Mouse (Mus musculus): ENCODE data around the gene Irf2.
A peak's percentile ranks its signal among the peaks of the same experiment; 100 is the strongest.

The Irf2 gene

DNA sequence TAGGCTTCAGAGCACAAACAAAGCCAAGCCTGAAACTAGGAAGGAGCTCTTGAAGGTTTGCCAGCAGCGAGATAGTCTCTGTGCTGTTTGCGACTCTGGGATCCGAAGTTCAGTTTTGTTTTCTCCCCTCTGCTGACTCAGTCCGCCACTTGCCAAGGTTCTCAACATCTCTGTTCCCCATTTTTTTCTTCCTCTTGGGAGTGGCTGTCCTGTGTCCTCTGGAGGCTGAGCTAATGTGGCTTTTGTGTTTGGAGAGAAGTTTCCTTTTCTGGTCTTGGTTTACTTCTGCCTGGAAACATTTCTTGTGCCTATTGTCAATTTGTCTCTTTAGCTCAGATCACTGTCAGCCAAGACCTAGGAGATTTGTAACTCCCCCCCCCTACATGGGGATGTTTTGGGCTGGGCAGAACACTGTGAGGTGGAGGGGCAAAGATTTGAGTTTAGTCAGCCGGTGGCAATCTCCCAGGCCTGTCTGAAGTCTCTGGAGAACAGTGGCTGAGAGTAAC lies 103.2 kb downstream of the Irf2 start:
- DNase-seq (ENCODE audit: low spot score in 2 of 2) = no peak

DNA sequence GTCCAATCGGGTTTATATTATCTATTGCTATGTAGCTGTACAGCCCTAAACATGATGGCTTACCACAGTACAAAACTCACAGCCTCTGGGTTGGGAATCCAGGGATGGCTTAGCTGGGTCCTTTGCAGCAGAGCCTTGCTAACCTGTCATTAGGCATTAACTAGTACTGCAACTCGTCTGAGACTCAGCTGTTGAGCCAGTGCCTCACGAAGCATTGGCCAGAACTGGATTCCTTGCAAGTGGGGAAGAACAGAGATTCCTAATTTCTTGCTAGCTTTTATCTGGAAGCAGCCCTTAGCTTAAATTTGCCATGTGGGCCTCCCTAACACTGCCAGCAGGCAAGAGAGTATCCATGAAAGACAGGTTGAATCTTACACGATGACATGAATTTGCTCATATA lies 104.3 kb downstream of the Irf2 start:
- DNase-seq (ENCODE audit: low spot score in 2 of 2) = no peak

DNA sequence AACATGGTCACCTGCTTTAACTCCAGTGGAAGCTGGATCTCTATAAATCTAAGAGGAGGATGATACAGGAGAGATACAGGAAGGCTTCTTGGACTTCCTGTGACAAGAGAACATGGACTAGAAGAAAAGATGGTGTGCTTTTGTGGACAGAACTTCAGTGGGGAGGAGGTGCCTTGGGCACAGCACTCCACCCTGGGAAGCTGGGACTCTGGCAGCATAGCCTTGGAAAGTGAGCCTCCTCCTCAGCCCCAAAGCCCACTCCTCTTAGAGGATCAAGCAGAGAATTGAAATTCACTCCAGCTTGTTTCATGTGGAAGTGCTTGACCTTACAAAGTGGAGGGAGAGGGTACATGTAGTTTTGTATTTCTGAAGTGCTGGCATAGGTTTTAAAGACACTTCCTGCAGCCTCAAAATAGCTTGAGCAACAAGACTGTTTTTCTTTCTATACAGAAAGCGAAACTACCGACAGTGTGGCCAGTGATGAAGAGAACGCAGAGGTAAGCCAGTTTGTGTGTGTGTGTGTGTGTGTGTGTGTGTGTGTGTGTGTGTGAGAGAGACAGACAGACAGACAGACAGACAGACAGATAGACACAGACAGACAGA lies 104.9 kb downstream of the Irf2 start:
- DNase-seq (ENCODE audit: low spot score in 2 of 2) = peak in 1 of 2 experiments; percentile 22

DNA sequence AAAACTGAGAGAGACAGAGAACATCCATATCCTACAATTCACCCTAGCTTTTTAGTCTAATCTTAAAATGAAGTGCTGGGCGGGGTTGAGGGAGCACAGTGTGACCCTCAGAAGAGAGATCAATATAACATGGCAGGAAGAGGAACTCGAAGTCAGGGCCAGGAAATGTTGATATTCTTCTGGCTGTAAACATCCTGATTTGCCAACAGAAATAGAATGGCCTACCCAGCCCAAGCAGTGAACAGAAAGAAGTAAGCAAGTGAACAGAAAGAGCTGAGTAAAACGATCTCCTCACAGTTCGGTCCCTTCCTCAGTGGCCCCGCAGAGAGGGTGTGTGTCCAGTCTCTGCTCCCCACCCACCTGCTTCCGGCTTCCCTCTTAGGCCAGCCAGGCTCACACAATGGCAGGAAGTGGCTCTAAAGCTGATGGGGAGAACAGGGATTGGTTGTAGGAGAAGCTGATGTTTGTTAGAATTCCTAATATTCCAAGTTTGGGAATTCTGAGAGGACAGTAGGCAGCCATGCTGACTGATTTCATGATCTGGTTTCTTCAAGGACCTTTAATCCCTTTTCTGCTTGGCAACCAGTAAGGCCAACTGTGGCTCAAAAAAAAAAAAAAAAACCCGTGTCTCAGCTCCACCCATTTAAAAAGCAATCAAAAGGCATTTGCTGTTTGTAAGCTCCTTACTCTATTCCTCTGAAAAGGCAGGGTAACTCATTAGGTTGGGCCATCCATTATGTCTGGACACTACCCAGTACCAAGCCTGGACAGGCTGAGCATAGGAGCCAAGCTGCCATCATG lies 105.6 kb downstream of the Irf2 start:
- peak in 1 of 2 experiments; percentile 23 for DNase-seq (ENCODE audit: low spot score in 2 of 2)

DNA sequence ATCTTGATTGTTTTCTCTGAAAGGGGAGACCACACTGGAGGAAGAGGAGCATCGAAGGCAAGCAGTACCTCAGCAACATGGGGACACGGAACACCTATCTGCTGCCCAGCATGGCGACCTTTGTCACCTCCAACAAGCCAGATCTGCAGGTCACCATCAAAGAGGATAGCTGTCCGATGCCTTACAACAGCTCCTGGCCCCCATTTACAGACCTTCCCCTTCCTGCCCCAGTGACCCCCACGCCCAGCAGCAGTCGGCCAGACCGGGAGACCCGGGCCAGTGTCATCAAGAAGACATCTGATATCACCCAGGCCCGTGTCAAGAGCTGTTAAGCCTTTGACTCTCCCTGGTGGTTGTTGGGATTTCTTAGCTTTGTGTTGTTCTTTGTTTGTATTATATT lies 106.4 kb downstream of the Irf2 start:
- DNase-seq (ENCODE audit: low spot score in 2 of 2) = no peak

DNA sequence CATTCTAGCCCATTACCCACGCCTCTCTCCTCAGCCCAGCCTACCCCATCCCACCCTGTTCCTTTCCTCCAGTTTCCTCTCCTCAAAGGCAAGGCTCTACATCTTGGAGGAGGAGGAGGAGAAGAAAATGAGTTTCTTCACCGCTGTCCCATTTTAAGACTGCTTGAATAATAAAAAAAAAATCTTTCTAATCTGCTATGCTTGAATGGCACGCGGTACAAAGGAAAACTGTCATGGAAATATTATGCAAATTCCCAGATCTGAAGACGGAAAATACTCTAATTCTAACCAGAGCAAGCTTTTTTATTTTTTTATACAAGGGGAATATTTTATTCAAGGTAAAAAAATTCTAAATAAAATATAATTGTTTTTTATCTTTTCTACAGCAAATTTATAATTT lies 107.4 kb downstream of the Irf2 start:
- no peak for DNase-seq (ENCODE audit: low spot score in 2 of 2)

DNA sequence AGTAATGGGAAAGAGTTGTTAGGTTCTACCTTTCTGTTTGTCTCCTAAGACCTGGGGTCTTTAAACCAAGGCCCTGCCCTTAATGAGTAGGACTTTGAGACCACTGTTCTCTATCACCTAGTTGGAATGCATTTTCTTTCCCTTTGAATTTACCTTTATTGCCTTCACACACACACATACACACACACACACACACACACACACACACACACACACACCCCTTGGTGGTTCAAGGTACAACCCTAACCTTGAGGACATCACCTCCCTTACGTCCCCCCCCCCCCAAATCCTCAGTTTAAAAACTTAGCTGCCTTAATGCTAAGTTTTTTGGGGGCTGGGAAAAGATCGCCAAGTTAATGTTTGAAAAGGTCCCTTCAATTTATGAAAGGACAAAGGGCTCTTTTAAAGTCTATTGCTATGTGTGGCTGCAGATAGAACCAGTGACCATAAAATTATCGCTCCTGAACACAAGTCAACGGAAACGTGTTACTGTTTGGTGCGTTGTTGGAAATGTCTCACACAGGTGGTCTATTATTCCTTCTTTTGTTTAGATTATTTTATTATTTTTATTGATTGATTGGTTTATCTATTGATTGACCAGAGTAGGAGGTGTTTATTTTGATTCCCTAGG lies 108.6 kb downstream of the Irf2 start:
- no peak for DNase-seq (ENCODE audit: low spot score in 2 of 2)

DNA sequence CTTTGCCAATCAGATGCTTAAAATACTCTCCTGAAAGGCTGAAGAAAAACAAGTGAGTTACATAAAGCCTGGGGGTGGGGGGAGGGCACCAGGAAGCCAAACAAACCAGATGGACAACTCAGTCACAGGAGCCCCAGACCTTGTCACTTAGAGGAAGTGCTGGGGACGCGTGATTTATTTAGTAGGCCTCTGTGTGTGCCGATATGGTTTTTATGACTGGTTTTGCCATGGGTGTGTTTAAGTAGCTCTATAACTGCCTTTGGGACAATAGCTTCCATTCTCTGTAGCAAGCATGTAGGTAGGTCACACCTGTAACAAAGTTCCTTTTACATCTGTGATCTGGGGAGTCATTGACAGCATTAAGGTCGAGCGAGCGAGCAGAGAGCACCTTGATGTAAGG lies 109.4 kb downstream of the Irf2 start:
- DNase-seq (ENCODE audit: low spot score in 2 of 2) = no peak

DNA sequence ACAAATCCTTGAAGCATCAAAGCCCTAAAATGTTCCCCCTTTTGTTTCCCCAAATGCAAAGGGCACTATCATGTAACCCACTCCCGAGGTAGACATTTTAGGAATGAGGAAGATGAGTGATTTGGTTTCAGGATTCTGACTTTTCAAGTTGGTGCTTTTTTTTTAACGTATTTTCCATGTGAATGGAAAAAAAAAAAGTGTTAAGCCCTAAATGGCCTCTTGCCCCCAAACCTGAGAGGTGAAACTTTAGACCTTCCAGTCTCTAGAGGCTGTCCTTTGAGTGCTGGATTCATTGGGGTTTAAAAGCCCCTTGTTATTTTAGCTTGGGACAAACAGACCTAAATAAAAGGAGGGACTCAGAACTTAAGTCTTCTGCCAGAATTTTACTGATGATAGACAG lies 109.9 kb downstream of the Irf2 start:
- DNase-seq (ENCODE audit: low spot score in 2 of 2) = no peak

DNA sequence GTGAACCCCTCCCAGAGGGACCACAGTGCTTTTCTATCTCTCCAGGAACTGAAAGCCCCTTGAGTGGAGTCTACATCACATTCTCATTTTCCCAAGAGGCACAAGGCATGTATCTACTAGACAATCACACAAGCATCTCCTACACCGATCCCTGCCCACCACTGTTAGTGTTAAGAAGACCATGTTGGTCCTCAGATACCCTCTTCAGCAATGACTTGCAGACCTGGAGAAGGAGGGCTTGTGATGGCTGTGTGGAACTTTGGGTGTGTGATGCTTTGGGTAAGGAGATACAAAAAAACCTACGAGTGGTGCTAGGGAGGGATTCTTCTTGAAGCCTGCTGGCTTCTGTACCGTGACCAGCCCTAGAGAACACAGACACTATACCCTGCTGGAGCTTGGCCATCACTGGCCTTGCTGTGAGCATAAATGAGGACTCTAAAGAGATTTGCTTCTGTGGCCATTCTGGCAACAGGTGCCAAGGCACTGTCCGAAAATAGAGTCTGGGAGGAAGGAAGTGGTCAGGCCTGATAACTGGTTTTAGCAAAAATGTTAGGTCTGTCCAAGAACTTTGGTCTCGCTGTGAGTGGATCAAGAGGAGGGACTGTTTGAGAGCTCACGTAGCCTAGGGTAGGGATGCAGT lies 110.8 kb downstream of the Irf2 start:
- no peak for DNase-seq (ENCODE audit: low spot score in 2 of 2)

DNA sequence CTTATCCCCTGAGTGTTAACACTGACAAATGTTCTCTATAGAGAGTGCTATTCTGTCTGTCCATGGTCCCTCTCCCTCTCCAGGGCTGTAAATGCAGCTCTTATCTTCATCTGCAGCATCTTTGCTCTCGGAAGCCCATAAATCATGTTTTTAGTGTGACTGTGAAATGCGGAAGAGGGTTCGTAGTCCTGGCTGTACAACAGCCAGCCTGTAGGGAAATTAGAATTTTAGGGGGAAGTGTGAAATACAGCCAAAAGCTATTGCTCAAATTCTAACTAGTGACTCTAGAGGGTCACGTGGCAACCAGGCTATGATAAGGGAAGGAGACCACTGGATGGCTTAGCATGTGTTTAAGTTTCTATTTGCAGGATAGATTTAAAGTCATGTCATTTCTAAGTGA lies 112.0 kb downstream of the Irf2 start:
- DNase-seq (ENCODE audit: low spot score in 2 of 2) = no peak

DNA sequence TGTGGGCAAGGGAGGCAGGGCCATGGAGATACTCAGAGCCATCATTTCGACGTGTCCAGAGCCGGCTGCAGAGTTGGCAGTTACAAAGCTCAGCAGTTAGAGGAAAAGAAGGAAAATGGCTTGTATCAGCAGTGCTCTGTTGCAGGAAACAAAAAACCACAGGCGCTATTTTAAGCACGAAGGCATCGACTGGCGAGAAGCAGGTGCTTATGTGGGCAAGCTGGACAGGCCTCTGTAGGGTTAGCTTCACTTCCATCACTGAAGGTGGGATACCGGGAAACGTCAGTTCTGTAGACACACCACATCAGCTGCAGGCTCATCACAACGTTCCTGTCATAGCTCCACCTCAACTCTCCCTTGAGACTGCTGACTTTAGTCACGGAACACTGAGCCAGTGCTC lies 112.8 kb downstream of the Irf2 start:
- peak in 1 of 2 experiments; percentile 20 for DNase-seq (ENCODE audit: low spot score in 2 of 2)

DNA sequence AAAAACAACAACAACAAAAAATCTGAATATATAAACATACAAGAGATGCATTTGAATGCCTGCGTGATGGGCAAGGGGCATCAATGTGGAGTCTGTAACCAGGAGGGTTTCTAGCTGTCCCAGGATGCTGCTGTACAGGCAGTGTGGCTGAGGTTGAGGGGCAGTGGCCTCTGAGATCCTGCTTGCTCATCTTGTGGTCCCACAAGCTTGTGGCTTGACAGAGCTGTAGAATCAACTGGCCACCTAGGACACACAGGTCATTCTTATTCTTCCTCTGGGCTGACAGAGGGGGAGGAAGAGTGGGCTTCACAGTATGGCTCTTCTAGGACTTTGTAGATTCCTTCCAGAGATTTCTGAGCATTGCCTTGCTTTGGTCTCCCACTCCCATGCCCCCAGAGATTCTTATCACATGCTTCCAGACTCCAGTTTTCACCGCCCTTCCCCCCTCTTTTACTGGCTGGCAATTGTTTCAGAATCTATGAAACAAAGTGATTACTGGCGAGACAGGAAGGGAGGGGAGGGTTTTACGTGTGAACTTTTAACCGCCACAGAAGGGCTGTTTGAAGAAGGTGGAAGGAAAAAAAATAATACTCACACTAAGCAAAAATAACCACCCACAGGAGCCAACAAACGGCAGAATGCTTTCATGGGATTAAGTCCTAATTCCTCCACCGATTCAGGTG lies 119.8 kb downstream of the Irf2 start:
- peak in 1 of 2 experiments; percentile 34 for DNase-seq (ENCODE audit: low spot score in 2 of 2)

DNA sequence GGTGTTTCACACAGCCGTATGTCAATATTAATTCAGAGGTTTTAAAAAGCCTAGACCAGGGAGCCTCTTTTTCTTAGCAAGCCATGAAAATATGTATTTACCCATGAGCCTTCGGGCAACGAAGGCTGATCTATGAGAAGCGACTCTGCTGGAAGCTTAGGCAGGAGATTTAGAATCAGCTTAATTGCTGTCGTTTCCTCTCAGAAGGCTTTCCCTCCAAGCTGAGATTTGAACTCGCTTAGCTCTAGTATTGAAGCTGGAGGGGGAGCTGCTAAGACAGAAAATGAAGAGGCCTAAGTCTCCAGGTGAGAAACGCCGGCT lies 120.3 kb downstream of the Irf2 start:
- no peak for DNase-seq (ENCODE audit: low spot score in 2 of 2)

DNA sequence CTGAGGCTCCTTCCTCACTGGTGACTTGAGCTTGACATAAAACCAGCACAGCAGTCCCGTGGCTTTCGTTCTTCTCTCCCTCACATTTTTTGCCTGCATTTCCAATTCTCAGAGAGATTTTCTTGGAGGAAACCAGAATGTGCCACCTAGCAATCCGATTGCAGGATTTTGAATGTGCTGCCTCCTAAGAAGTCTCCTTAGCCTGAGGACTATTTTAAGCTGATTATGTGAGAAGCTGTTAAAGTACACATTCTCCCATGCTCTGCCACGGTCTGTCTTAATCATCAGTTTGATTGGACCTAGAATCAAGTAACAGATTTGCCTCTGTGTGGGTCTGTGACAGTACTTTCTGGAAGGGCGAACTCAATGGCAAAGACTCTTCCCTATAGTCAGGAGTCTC lies 123.0 kb downstream of the Irf2 start:
- DNase-seq (ENCODE audit: low spot score in 2 of 2) = no peak

DNA sequence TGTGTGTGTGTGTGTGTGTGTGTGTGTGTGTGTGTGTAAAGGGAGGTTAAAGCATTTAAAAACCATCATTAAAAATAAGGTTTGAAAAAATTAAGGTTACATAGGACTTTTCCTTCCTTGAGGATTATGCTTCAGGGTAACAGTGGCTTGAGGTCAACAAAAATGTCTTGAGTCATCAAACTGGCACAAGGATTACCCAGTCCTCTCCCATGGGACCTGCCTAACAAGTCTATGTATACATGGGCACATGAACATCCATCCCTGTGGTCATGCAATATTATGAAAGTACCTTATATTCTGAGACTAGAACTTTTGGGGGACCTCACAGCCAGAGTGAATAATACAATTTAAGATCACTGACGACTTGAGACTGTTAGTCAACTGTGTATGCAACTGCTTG lies 125.9 kb downstream of the Irf2 start:
- DNase-seq (ENCODE audit: low spot score in 2 of 2) = no peak

DNA sequence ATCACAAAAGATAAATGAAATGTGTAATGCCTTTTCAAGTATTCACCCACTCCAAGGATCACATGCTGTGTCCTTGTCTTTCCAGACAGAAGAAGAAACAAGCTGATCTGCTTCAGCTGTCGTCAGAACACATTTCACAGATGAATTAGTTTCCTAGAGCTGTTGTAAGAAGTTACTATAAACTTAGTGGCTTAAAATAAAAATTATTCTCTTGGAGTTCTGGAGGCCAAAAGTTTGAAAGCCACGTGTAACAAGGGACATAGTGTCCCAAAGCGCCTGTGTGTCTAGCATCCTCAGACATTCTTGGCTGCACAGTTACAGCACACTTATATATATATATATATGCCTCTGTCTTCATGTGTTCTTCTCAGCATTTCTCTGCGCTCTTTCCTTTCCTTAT lies 127.9 kb downstream of the Irf2 start:
- no peak for DNase-seq (ENCODE audit: low spot score in 2 of 2)

DNA sequence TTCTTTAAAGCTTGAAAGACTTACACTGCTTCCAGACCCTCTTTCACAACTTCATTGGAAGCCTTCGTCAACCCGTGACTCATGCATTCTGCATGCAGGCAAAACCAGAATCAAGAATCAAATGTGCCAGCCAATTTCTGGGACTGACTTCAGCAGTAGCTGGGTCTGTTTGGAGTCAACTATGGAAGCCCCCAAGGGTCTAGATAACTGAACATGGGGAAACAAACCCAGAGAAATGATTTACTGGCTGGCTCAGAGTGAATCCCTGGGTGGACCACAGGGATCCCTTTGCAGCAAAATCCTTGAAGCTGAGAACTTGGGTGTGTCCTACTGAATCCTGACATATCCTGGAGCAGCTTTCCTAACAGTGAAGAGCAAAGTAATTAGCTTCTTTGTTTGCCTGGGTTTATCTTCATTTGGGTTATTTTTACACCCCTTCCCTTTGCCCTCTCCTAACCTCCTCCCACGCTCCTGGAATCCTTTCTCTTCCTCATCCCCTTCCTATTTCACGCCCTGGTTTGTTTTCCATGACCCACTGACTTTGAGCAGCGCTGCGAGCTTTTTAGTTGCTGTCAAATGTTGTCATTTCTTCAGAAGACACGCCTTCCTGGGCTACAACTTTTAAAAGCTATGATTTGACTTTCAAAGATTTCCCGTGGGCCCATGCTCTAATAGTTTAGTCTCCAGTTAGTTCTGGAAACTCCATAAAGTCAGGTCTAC lies 129.0 kb downstream of the Irf2 start:
- no peak for DNase-seq (ENCODE audit: low spot score in 2 of 2)

DNA sequence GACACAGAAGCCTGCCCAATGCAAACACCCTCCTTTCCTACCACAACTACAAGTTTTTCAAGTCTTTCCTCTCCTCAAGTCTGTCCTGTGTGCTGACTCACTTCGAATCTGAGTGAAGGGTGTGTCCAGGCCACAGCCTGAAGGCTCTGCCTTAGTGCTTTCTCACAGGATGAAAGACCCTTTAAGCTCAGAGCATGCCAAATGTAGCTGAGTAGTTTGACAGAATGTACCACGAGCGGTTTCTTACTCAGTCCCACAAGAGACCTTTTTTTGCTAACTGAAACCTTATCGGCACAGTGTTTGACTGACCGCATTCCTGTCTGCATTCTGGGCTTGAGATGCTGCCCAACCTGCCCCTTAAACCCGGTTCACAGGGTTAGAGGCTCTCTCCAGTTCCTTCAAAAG lies 130.0 kb downstream of the Irf2 start:
- no peak for DNase-seq (ENCODE audit: low spot score in 2 of 2)

DNA sequence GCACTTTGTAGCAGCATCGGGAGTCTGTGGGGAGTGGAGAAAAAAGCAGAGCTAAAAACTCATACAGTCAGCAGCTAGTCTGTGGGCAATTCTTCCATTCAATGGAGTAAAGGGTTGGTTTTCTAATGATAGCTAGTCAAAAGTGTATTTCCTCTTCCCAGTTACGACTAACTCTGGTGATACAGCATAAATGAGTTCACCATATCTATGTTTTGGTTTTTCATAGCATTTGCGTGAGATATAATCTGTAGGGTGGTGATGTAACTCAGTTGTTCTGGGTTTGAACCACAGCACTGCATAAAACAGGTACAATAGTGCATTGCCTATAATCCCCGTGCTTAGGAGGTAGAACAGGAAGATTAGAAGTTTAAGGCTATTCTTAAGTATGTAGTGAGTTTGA lies 131.6 kb downstream of the Irf2 start:
- DNase-seq (ENCODE audit: low spot score in 2 of 2) = no peak

DNA sequence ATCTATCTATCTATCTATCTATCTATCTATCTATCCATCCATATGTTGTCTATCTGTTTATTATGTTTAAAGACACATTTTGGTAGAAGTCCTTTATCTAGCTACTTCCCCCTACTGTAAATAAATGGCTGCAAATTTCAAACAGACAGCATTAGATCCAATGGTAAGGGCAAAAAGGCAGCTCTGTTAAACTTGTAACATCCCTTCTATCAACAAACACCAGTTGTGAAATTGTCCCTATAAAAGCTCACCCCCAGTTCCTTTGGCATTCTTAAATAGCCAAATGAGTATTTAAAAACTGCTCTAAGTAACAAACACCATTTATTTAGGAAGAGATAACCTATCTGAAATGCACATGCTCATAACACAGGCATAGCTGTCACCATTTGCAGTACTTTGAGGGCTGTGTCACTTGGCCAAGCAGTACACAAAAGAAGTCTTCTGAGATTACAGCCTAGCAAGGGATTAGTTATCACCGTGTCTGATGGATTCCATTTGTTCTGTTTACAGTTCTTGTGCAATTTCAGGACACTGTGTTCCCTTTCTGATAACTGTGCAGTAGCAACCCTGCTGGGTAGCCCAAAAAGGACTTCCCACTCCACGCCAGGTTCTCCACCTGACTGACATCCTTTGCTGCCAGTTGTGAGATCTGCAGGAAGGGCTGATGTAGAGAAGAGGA lies 136.2 kb downstream of the Irf2 start:
- no peak for DNase-seq (ENCODE audit: low spot score in 2 of 2)

Data from thymus, postnatal 10 days (tissue).